Mouse (Mus musculus) kidney, adult 9 months (tissue): Measurements from ENCODE around the gene Lhx8.

Source experiments
- DNase-seq: peaks from one replicate; pipeline ENCODE4 v3.0.0; 2022

The Lhx8 gene

GRCm38 (mm10) chr3:154330181-154331002 is at the start of gene Lhx8:
Gene Lhx8, minus strand, starts transcription at chr3:154330659.
- DNase-seq = peak; percentile 31

GRCm38 (mm10) chr3:154373536-154373935 is 43.1 kb upstream of the Lhx8 start:
- DNase-seq = no peak

GRCm38 (mm10) chr3:154372688-154373087 is 42.2 kb upstream of the Lhx8 start:
- DNase-seq = peak; percentile 55

GRCm38 (mm10) chr3:154367327-154367726 is 36.9 kb upstream of the Lhx8 start:
- DNase-seq = no peak

- DNase-seq = peak; percentile 58
These were observed 34.2 kb upstream of the Lhx8 start for GRCm38 (mm10) chr3:154364604-154365209.

GRCm38 (mm10) chr3:154363507-154363906 is 33.0 kb upstream of the Lhx8 start:
- DNase-seq = no peak

GRCm38 (mm10) chr3:154359231-154359630 is 28.8 kb upstream of the Lhx8 start:
- no peak for DNase-seq

GRCm38 (mm10) chr3:154340294-154340914 is 9.9 kb upstream of the Lhx8 start:
- no peak for DNase-seq

GRCm38 (mm10) chr3:154339649-154340260 is 9.3 kb upstream of the Lhx8 start:
- no peak for DNase-seq

GRCm38 (mm10) chr3:154334806-154335205 is 4.3 kb upstream of the Lhx8 start:
- no peak for DNase-seq

- DNase-seq = peak; percentile 13
These were observed 3.0 kb upstream of the Lhx8 start for GRCm38 (mm10) chr3:154333401-154333999.

GRCm38 (mm10) chr3:154332941-154333340 is 2.5 kb upstream of the Lhx8 start:
- peak; percentile 3 for DNase-seq

- DNase-seq = peak; percentile 33
These were observed 1.7 kb upstream of the Lhx8 start for GRCm38 (mm10) chr3:154332213-154332530.

- DNase-seq = peak; percentile 11
These were observed 1.2 kb upstream of the Lhx8 start for GRCm38 (mm10) chr3:154331506-154332212.

- DNase-seq = no peak
These were observed 513 bp upstream of the Lhx8 start for GRCm38 (mm10) chr3:154331003-154331340.

- DNase-seq = peak; percentile 28
These were observed 907 bp downstream of the Lhx8 start for GRCm38 (mm10) chr3:154329323-154330180.

GRCm38 (mm10) chr3:154328721-154329322 is 1.6 kb downstream of the Lhx8 start:
- peak; percentile 32 for DNase-seq

GRCm38 (mm10) chr3:154327883-154328720 is 2.4 kb downstream of the Lhx8 start:
- DNase-seq = peak; percentile 11

GRCm38 (mm10) chr3:154327110-154327882 is 3.2 kb downstream of the Lhx8 start:
- peak; percentile 3 for DNase-seq
